Mouse (Mus musculus) spleen, postnatal 4 days (tissue): ENCODE data around the gene Ube2r2.

Source experiments
- DNase-seq, 2 experiments: peaks; one replicate each; pipeline ENCODE4 v3.0.0; 2022; ENCODE audit warnings: low spot score in 2 of 2

The Ube2r2 gene

GRCm38 (mm10) chr4:41135711-41136453 lies at the start of gene Ube2r2:
Gene Ube2r2 (plus strand): TSS chr4:41135743.
- DNase-seq: peak; percentile 58 to 85

GRCm38 (mm10) chr4:41086947-41087346 lies 48.6 kb upstream of the Ube2r2 start:
- peak in 1 of 2 experiments; percentile 64 for DNase-seq

GRCm38 (mm10) chr4:41087459-41088298 lies 47.9 kb upstream of the Ube2r2 start:
- DNase-seq: peak; percentile 48 to 66

- peak in 1 of 2 experiments; percentile 58 for DNase-seq
Observed at GRCm38 (mm10) chr4:41089189-41089588, 46.4 kb upstream of the Ube2r2 start.

- no peak for DNase-seq
Observed at GRCm38 (mm10) chr4:41089705-41090104, 45.8 kb upstream of the Ube2r2 start.

- DNase-seq: no peak
Observed at GRCm38 (mm10) chr4:41091391-41091790, 44.2 kb upstream of the Ube2r2 start.

GRCm38 (mm10) chr4:41092958-41093357 lies 42.6 kb upstream of the Ube2r2 start:
- no peak for DNase-seq

- DNase-seq: no peak
Observed at GRCm38 (mm10) chr4:41094361-41094760, 41.2 kb upstream of the Ube2r2 start.

GRCm38 (mm10) chr4:41096169-41096568 lies 39.4 kb upstream of the Ube2r2 start:
- no peak for DNase-seq

GRCm38 (mm10) chr4:41096794-41097193 lies 38.7 kb upstream of the Ube2r2 start:
- DNase-seq: no peak

GRCm38 (mm10) chr4:41097381-41097780 lies 38.2 kb upstream of the Ube2r2 start:
- no peak for DNase-seq

GRCm38 (mm10) chr4:41097871-41098576 lies 37.5 kb upstream of the Ube2r2 start, which contains the start of gene Aqp3:
Gene Aqp3 (minus strand): TSS chr4:41098183.
- DNase-seq: peak; percentile 62 to 84

GRCm38 (mm10) chr4:41098577-41098951 lies 37.0 kb upstream of the Ube2r2 start:
- no peak for DNase-seq

GRCm38 (mm10) chr4:41100986-41101385 lies 34.6 kb upstream of the Ube2r2 start:
- DNase-seq: no peak

- DNase-seq: no peak
Observed at GRCm38 (mm10) chr4:41102901-41103300, 32.6 kb upstream of the Ube2r2 start.

GRCm38 (mm10) chr4:41107440-41107839 lies 28.1 kb upstream of the Ube2r2 start:
- no peak for DNase-seq

- no peak for DNase-seq
Observed at GRCm38 (mm10) chr4:41108717-41109425, 26.7 kb upstream of the Ube2r2 start.

- peak; percentile 8 to 47 for DNase-seq
Observed at GRCm38 (mm10) chr4:41114358-41115070, 21.0 kb upstream of the Ube2r2 start.

- peak; percentile 8 to 54 for DNase-seq
Observed at GRCm38 (mm10) chr4:41115074-41115473, 20.5 kb upstream of the Ube2r2 start.

- peak in 1 of 2 experiments; percentile 62 for DNase-seq
Observed at GRCm38 (mm10) chr4:41115793-41116192, 19.8 kb upstream of the Ube2r2 start.

- no peak for DNase-seq
Observed at GRCm38 (mm10) chr4:41116817-41117216, 18.7 kb upstream of the Ube2r2 start.
